Mouse (Mus musculus) MEL (cell line): Measurements from ENCODE around the gene Tlx2. TPM values are rescaled to one million over a fixed set of nuclear protein-coding genes. Genes with fewer than 3 reads are reported as not detected.

Source experiments
- DNase-seq: peaks from one replicate; pipeline ENCODE4 v3.0.0; 2011; ENCODE audit warnings: low read depth, low spot score
- H3K27ac ChIP-seq: 2 replicates; pipeline ENCODE4 v1.5.1; 2012; ENCODE audit warnings: low read depth, mild to moderate bottlenecking, control low read depth, low read length, moderate library complexity; ENCODE audit not compliant: control insufficient read depth
- H3K27me3 ChIP-seq, 2 experiments: fragments of 150-350 bp in 1 of 2; sonication (generic) in 1 of 2; 2 replicates each; pipeline ENCODE4 v1.6.1; 2012; ENCODE audit warnings: low read length in 2 of 2, mild to moderate bottlenecking in 2 of 2, improper control_type of control experiment in 1 of 2, moderate library complexity in 1 of 2; ENCODE audit not compliant: insufficient read depth in 2 of 2, control insufficient read depth in 1 of 2
- H3K36me3 ChIP-seq, 2 experiments: 2 replicates each; pipeline ENCODE4 v1.6.1; 2012 to 2014; ENCODE audit warnings: low read length in 2 of 2, improper control_type of control experiment in 1 of 2, inconsistent platforms in 1 of 2, mild to moderate bottlenecking in 1 of 2; ENCODE audit not compliant: insufficient read depth in 2 of 2, control insufficient read depth in 1 of 2
- H3K4me1 ChIP-seq, 2 experiments: fragments of 150-350 bp in 1 of 2; sonication (generic) in 1 of 2; 2 replicates each; pipeline ENCODE4 v1.6.1; 2012; ENCODE audit warnings: low read length in 2 of 2, improper control_type of control experiment in 1 of 2, mild to moderate bottlenecking in 1 of 2; ENCODE audit not compliant: insufficient read depth in 2 of 2, control insufficient read depth in 1 of 2
- H3K4me3 ChIP-seq, 2 experiments: fragments of 150-350 bp in 1 of 2; sonication (generic) in 1 of 2; 2 replicates each; pipeline ENCODE4 v1.5.1; 2012; ENCODE audit warnings: low read depth in 2 of 2, low read length in 2 of 2, mild to moderate bottlenecking in 2 of 2, moderate library complexity in 2 of 2, control low read depth in 1 of 2, improper control_type of control experiment in 1 of 2; ENCODE audit not compliant: control insufficient read depth in 1 of 2, insufficient read depth in 1 of 2
- H3K79me2 ChIP-seq: 2 replicates; pipeline ENCODE4 v1.6.1; 2012; ENCODE audit warnings: mild to moderate bottlenecking, low read length, moderate library complexity; ENCODE audit not compliant: control insufficient read depth, poor library complexity, insufficient read depth
- H3K9ac ChIP-seq: 2 replicates; pipeline ENCODE4 v1.6.1; 2012; ENCODE audit warnings: low read depth, mild to moderate bottlenecking, control low read depth, low read length, moderate library complexity; ENCODE audit not compliant: control insufficient read depth, poor library complexity, severe bottlenecking
- H3K9me3 ChIP-seq: fragments of 150-350 bp; sonication (generic); replicated peaks from 2 replicates; pipeline ENCODE4 v1.6.1; 2012; ENCODE audit warnings: mild to moderate bottlenecking, low read length, improper control_type of control experiment, moderate library complexity; ENCODE audit not compliant: insufficient read depth
- BHLHE40 ChIP-seq: IDR thresholded peaks from 2 replicates; pipeline ENCODE4 v1.6.1; 2012; ENCODE audit warnings: low read depth, mild to moderate bottlenecking, inconsistent platforms, low read length, improper control_type of control experiment, borderline replicate concordance
- CHD1 ChIP-seq: IDR thresholded peaks from 2 replicates; pipeline ENCODE4 v1.6.1; 2012; ENCODE audit warnings: low read depth, mild to moderate bottlenecking, inconsistent platforms, low read length, improper control_type of control experiment
- CTCF ChIP-seq, 3 experiments: IDR thresholded peaks in 2 of 3; conservative IDR thresholded peaks in 1 of 3; 2 replicates each; pipeline ENCODE4 v1.5.1; 2011 to 2012; ENCODE audit warnings: low read length in 3 of 3, low read depth in 2 of 3, mild to moderate bottlenecking in 2 of 3, improper control_type of control experiment in 1 of 3, inconsistent platforms in 1 of 3, mixed read lengths in 1 of 3, moderate library complexity in 1 of 3; ENCODE audit not compliant: control insufficient read depth in 1 of 3, insufficient read depth in 1 of 3, poor library complexity in 1 of 3, severe bottlenecking in 1 of 3
- E2F4 ChIP-seq: IDR thresholded peaks from 2 replicates; pipeline ENCODE4 v1.6.1; 2011; ENCODE audit warnings: low read depth, low read length, improper control_type of control experiment, borderline replicate concordance
- ETS1 ChIP-seq: IDR thresholded peaks from 2 replicates; pipeline ENCODE4 v1.6.1; 2012; ENCODE audit warnings: low read depth, mild to moderate bottlenecking, inconsistent platforms, low read length, improper control_type of control experiment, moderate library complexity
- GABPA ChIP-seq: IDR thresholded peaks from 2 replicates; pipeline ENCODE4 v1.6.1; 2012; ENCODE audit warnings: low read depth, mild to moderate bottlenecking, inconsistent platforms, low read length, improper control_type of control experiment, moderate library complexity
- JUND ChIP-seq: IDR thresholded peaks from 2 replicates; pipeline ENCODE4 v1.6.1; 2011; ENCODE audit warnings: low read depth, mild to moderate bottlenecking, improper control_type of control experiment, low read length
- KAT2A ChIP-seq: conservative IDR thresholded peaks from 2 replicates; pipeline ENCODE4 v1.6.1; 2012; ENCODE audit warnings: low read depth, low read length, improper control_type of control experiment, inconsistent platforms
- MYB ChIP-seq: IDR thresholded peaks from 2 replicates; pipeline ENCODE4 v1.6.1; 2011; ENCODE audit warnings: mild to moderate bottlenecking, low read depth, low read length, improper control_type of control experiment
- NELFE ChIP-seq: IDR thresholded peaks from 2 replicates; pipeline ENCODE4 v1.6.1; 2011; ENCODE audit warnings: low read depth, low read length, improper control_type of control experiment
- NRF1 ChIP-seq: IDR thresholded peaks from 2 replicates; pipeline ENCODE4 v1.6.1; 2014; ENCODE audit warnings: low read depth, mild to moderate bottlenecking, inconsistent platforms, low read length, improper control_type of control experiment, moderate library complexity; ENCODE audit not compliant: poor library complexity, insufficient read depth, severe bottlenecking
- POLR2A ChIP-seq, 2 experiments: IDR thresholded peaks; 2 replicates each; pipeline ENCODE4 v1.6.1; 2011 to 2012; ENCODE audit warnings: low read length in 2 of 2, mild to moderate bottlenecking in 2 of 2, control low read depth in 1 of 2, improper control_type of control experiment in 1 of 2, low read depth in 1 of 2, moderate library complexity in 1 of 2; ENCODE audit not compliant: control insufficient read depth in 1 of 2, insufficient read depth in 1 of 2, poor library complexity in 1 of 2
- POLR2AphosphoS2 ChIP-seq: IDR thresholded peaks from 2 replicates; pipeline ENCODE4 v1.6.1; 2011; ENCODE audit warnings: low read length, improper control_type of control experiment
- POLR2AphosphoS5 ChIP-seq: IDR thresholded peaks from 2 replicates; pipeline ENCODE4 v1.6.1; 2012; ENCODE audit warnings: low read depth, borderline replicate concordance, mild to moderate bottlenecking, inconsistent platforms, low read length, moderate library complexity, mixed read lengths
- RCOR1 ChIP-seq: IDR thresholded peaks from 2 replicates; pipeline ENCODE4 v1.6.1; 2012; ENCODE audit warnings: low read depth, mild to moderate bottlenecking, inconsistent platforms, low read length, improper control_type of control experiment
- TBP ChIP-seq: IDR thresholded peaks from 2 replicates; pipeline ENCODE4 v1.8.0; 2011; ENCODE audit warnings: low read depth, low read length, improper control_type of control experiment
- TCF12 ChIP-seq: IDR thresholded peaks from 2 replicates; pipeline ENCODE4 v1.6.1; 2014; ENCODE audit warnings: low read depth, mild to moderate bottlenecking, inconsistent platforms, low read length, improper control_type of control experiment, moderate library complexity
- UBTF ChIP-seq: IDR thresholded peaks from 2 replicates; pipeline ENCODE4 v1.6.1; 2012; ENCODE audit warnings: low read depth, mild to moderate bottlenecking, inconsistent platforms, low read length, improper control_type of control experiment, moderate library complexity, borderline replicate concordance; ENCODE audit not compliant: insufficient read depth
- USF1 ChIP-seq: IDR thresholded peaks from 2 replicates; pipeline ENCODE4 v1.6.1; 2014; ENCODE audit warnings: low read depth, mild to moderate bottlenecking, inconsistent platforms, low read length, improper control_type of control experiment, moderate library complexity
- USF2 ChIP-seq, 2 experiments: IDR thresholded peaks; 2 replicates each; pipeline ENCODE4 v1.6.1; 2011 to 2012; ENCODE audit warnings: improper control_type of control experiment in 2 of 2, low read length in 2 of 2, borderline replicate concordance in 1 of 2, inconsistent platforms in 1 of 2, low read depth in 1 of 2, mild to moderate bottlenecking in 1 of 2; ENCODE audit not compliant: insufficient read depth in 1 of 2
- ZKSCAN1 ChIP-seq: IDR thresholded peaks from 2 replicates; pipeline ENCODE4 v1.6.1; 2012; ENCODE audit warnings: low read depth, mild to moderate bottlenecking, inconsistent platforms, low read length, improper control_type of control experiment, moderate library complexity
- ZNF384 ChIP-seq: IDR thresholded peaks from 2 replicates; pipeline ENCODE4 v1.6.1; 2012; ENCODE audit warnings: low read depth, mild to moderate bottlenecking, inconsistent platforms, low read length, improper control_type of control experiment
- polyA plus RNA-seq, 2 experiments: library from polyadenylated mRNA; stranded (reverse) in 1 of 2; unstranded in 1 of 2; fragments of >175 nt in 1 of 2; fragments of >200 nt in 1 of 2; gene quantifications; 2 replicates each; pipeline versions ENCODE4 v1.2.1 to v1.2.4; 2012; ENCODE audit warnings: low replicate concordance in 2 of 2, low read depth in 1 of 2; ENCODE audit not compliant: insufficient read length in 2 of 2, insufficient read depth in 1 of 2, missing spikeins in 1 of 2
- total RNA-seq: library from RNA; depleted of rRNA; stranded (reverse); fragments of 300-350 nt; gene quantifications from 2 replicates; pipeline ENCODE4 v1.2.3, GENCODE M21; 2012

The Tlx2 gene
- total and polyA plus RNA-seq, 3 experiments = not detected

DNA sequence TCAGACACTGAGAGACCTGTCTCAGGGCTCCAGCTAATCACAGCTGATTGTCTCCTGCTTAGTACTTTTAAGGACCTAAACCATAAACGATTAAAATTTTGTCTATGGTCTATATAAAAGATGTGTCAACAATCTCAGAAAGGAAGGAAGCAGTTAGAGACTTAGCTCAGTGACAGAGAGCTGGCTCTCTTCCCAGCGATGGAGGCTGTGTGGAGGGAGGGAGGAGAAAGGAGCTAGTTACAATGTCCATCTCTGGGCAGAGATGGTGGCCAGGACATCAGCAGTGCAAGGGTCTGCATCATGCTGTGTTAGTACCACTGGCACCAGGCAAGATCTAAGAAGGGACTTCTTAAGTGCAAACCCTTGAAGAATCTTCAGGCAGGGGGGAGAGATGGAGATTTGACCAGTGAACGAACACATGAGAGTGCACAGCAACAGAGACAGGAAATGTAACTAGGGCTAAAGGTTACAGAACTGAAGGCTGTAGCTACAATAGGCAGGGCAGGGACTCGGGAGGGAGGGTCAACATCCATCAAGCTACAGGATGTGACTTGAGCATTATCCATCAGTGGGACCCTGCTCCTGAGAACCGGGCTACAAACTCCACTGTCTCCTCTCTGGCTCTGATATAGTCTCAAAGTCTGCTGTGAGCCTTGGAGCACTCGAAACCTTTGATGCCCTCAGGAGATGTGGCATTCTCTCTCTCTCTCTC, 22.5 kb upstream of the Tlx2 start:
- H3K9ac ChIP-seq = no peak overlapping the region
- no peak overlapping the region for H3K4me3 ChIP-seq
- no peak for TF ChIP-seq TCF12
- no peak for TF ChIP-seq UBTF
- no peak for TF ChIP-seq MYB
- TF ChIP-seq RCOR1 = no peak
- no peak for TF ChIP-seq ETS1
- TF ChIP-seq NELFE = no peak
- no peak for TF ChIP-seq BHLHE40
- no peak for TF ChIP-seq POLR2A (IDR thresholded peaks at IDR 0.05; ENCODE audit: control insufficient read depth in 1 of 2, insufficient read depth in 1 of 2, low read depth in 1 of 2, low read length in 2 of 2, poor library complexity in 1 of 2)
- no peak for TF ChIP-seq E2F4
- no peak for TF ChIP-seq ZNF384
- TF ChIP-seq CTCF (IDR thresholded peaks at IDR 0.05 in 2 of 3, conservative IDR thresholded peaks at IDR 0.05 in 1 of 3; ENCODE audit: control insufficient read depth in 1 of 3, insufficient read depth in 1 of 3, low read depth in 2 of 3, low read length in 3 of 3, poor library complexity in 1 of 3, severe bottlenecking in 1 of 3) = no peak
- TF ChIP-seq USF1 = no peak
- H3K79me2 ChIP-seq = no peaks in the 10 kb centered on the region
- no peak overlapping the region for H3K27ac ChIP-seq
- H3K4me1 ChIP-seq = no peaks in the 10 kb centered on the region
- no peaks in the 10 kb centered on the region for H3K36me3 ChIP-seq
- peaks cover 2 to 5% of the 10 kb centered on the region in 2 experiments; a peak in 2 of 4 replicates for H3K27me3 ChIP-seq
- no peak for DNase-seq
- no peaks in the 10 kb centered on the region for H3K9me3 ChIP-seq

DNA sequence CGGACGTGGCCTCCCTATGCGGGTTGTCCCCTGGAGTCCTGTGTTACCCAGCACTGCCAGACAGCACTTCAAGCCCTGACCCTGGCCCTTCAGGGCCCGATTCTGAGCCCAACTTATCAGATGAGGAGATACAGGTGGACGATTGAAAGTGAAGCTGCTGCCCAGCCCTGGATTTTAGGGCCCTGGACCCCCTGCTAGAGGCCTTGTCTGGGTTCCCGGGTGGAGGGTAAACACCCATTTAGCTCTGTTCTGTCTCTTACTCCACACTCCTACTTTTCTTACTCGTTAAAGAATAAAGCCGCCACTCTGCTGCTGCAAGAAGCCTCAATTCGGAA, 17.8 kb upstream of the Tlx2 start:
- no peaks in the 10 kb centered on the region for H3K4me1 ChIP-seq
- H3K27me3 ChIP-seq = peaks cover 2 to 4% of the 10 kb centered on the region in 2 experiments; a peak in 2 of 4 replicates
- no peaks in the 10 kb centered on the region for H3K36me3 ChIP-seq
- TF ChIP-seq USF2 (IDR thresholded peaks at IDR 0.05; ENCODE audit: borderline replicate concordance in 1 of 2, insufficient read depth in 1 of 2, low read depth in 1 of 2, low read length in 2 of 2) (no peak), JUND (no peak), GABPA (no peak), POLR2AphosphoS5 (no peak), TBP (no peak), ETS1 (no peak), ZKSCAN1 (no peak), KAT2A (no peak), MYB (no peak), NELFE (no peak), RCOR1 (no peak), ZNF384 (no peak), CHD1 (no peak), USF1 (no peak), NRF1 (no peak), POLR2AphosphoS2 (no peak), CTCF (IDR thresholded peaks at IDR 0.05 in 2 of 3, conservative IDR thresholded peaks at IDR 0.05 in 1 of 3; ENCODE audit: control insufficient read depth in 1 of 3, insufficient read depth in 1 of 3, low read depth in 2 of 3, low read length in 3 of 3, poor library complexity in 1 of 3, severe bottlenecking in 1 of 3) (no peak)
- H3K4me3 ChIP-seq = no peak overlapping the region
- no peaks in the 10 kb centered on the region for H3K9me3 ChIP-seq
- no peak overlapping the region for H3K27ac ChIP-seq
- no peak for DNase-seq
- no peaks in the 10 kb centered on the region for H3K79me2 ChIP-seq
- no peak overlapping the region for H3K9ac ChIP-seq
